Mouse (Mus musculus) liver (tissue): Measurements from ENCODE around the gene Pnldc1.
"Not testable (repeated sequence)": the region's sequence is repeated elsewhere in the genome, so short reads cannot be mapped to it uniquely, and the experiment has no call there.

Experiments
- DNase-seq: peaks from one replicate; pipeline ENCODE4 v3.0.0-alpha.2; 2020; ENCODE audit warnings: mixed read lengths

Pnldc1 gene

DNA sequence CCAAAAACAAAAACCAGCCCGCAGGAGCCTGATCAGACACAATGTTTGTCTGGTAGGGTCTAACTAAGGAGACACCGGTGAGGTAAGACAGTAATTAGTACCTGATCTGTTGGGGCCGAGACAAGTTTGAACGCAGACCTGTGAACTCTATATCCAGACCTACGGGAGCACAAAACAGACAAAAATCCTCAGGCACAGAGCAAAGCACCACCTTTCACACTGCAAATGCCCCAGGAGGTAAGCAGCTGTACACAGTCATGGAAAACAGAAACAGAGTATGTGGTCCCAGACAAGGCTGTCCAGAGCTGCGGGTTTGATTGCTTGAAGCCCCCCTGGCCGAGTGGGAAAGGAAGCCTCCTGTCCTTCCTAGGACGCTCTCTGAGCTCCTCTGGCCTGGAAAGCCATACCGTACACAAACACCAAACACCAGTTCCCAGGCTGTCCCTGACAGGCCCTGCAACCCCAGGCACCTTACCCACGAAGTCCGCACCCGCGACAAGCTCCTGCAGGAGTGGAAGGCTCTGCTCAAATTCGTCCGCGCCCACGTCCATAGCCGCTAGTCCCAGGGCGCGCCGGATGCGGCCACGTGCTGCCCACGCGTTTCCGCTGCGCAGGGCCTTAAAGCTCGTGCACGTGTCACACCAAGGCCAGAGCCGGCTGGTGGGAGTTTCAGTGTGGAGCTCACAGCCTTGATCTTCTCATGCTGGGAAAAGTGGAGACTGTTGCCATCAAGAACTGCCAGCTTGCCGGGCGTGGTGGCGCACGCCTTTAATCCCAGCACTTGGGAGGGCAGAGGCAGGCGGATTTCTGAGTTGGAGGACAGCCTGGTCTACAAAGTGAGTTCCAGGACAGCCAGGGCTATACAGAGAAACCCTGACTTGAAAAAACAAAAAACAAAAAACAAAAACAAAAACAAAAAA, at the start of gene Pnldc1:
Gene Pnldc1, minus strand, starts transcription at position 870 of the 920 bp plus-strand sequence.
- no peak for DNase-seq

DNA sequence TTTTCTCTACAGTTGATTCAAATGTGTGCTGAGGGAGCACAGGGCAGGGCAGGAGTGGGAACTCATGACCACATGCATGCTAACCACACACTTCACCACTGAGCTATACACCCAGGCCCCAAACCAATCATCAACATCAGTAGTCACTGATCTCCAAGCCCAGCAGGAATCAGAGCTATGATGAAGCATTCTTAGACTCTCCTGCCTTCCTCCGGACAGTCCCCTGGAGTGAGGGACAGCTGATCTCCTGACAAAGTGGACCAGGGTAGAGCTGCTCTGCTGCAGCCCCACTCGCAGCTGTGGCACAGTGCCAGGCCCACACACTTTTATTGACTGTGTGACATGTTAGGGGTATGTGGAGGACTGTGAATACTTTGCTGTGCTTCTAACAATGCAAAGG, 49.3 kb upstream of the Pnldc1 start:
- DNase-seq, result not testable (repeated sequence)

DNA sequence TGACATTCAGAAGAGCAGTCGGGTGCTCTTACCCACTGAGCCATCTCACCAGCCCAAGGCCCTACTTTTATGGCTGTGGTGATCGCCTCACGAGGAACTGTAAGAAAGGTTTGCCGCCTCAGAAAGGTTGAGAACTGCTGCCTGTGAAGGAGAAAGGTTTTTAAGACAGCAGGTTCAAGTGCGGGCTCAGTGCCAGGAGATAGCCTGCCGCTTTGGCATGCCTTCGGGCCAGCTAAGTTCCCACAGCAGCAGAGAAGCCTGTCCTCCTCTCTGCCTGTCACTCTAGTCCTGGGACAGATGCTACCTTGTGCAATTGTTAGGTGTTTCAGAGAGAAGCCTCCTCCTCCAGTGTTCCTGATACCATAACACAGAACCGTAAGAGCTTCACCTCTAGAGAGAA, 46.6 kb upstream of the Pnldc1 start:
- DNase-seq, result no peak

DNA sequence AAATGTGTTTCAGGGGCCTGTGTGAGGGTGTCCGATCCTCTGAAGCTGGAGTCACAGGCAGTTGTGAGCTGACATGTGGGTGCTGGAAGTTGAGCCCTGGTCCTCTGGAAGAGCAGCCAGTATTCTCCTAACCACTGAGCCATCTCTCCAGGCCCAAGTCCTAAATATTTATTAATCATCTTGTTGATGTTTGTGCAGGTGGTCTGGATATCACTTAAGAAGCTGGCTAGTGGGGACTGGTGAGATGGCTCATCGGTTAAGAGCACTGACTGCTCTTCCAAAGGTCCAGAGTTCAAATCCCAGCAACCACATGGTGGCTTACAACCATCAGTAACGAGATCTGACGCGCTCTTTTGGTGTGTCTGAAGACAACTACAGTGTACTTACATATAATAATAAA, 39.6 kb upstream of the Pnldc1 start:
- no peak for DNase-seq

DNA sequence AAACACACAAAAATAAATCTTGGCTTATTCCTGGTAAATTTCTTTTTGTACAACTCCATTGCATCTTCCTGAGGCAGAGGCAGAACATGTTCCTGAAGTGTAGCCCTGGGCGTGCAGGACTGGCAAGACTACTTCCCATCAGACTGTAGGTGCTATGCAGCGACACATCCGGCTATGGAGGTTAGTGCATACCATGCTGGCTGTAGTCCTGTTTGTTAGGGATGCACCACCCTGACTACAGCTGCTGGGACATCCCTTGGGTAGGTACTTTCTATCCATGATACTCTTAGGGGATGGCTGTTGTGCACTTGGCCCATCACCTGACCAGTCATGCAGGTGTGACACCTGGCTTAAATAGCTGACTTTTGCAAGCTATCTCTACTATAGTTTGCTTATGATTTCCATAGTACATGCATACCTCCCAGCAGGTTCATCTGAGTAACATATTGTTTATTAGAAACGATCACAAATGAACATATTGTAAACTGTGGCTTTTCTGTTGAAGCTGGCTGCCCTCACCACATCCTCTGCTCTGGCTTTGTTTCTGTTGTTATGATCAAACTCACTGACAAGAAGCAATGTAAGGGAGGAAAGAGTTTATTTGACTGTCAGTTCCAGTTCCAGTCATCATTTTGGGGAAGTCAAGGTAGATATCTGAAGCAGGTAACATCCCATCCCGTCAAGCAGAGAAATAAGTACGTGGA, 32.6 kb upstream of the Pnldc1 start:
- no peak for DNase-seq

GRCm38 (mm10) chr17:12941543-12942260, 31.7 kb upstream of the Pnldc1 start:
- DNase-seq, result no peak

DNA sequence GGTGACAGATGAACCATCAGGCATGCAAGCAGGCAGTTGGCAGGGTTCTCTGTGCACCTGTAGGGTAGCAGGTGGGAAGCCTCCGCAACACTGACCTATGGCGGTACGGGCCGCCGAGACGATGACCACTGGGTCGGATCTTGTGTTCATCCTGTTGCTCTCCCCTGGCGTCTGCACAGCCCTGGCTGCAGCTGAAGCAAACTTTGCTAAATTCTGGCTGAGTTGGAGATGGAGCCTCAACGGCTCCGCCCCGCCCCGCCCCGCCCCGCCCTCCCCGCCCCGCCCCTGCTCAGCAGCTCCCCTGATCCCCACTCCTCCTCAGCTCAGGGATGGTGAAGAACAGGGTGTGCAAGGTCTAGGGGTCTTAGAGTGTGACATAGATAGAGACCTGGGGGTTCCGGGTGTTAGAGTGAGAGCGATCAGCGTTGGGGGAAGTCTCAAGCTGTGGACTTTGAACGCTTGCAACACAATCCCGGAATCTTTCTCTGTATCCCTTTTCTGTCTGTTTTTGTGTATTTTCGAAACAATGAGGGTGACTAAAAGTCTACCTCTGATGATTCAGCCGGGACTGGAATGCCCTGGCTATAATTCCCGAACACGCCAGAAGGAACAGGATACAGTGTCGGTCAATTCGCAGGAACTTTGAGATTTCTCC, 30.2 kb upstream of the Pnldc1 start, which contains the start of gene Acat3:
Gene Acat3, minus strand, starts transcription at position 450 of the 655 bp plus-strand sequence.
- peak; percentile 59 for DNase-seq

DNA sequence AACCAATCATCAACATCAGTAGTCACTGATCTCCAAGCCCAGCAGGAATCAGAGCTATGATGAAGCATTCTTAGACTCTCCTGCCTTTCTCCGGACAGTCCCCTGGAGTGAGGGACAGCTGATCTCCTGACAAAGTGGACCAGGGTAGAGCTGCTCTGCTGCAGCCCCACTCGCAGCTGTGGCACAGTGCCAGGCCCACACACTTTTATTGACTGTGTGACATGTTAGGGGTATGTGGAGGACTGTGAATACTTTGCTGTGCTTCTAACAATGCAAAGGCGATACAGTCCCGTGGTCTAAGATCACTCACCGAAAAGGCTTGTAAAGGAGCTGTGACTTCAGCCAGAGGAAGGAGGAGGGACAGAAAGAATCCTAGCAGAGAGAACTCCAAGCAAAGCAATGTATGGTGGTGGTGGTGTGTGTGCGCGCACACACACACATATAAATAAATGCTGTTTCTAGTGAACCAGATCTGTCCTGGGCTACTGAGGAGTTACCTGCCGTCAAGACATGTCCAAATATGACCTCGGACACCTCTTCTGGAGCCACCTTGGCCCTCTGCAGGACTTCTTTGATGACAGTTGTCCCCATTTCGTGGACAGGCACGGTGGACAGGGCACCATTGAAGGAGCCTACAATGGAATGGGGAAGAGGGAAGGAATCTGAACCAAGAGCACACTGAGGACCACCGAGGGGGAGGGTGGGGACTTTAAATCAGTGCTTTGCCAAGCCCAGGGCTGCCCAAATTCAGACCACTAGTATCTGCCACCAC, 29.5 kb upstream of the Pnldc1 start:
- not testable (repeated sequence) for DNase-seq

DNA sequence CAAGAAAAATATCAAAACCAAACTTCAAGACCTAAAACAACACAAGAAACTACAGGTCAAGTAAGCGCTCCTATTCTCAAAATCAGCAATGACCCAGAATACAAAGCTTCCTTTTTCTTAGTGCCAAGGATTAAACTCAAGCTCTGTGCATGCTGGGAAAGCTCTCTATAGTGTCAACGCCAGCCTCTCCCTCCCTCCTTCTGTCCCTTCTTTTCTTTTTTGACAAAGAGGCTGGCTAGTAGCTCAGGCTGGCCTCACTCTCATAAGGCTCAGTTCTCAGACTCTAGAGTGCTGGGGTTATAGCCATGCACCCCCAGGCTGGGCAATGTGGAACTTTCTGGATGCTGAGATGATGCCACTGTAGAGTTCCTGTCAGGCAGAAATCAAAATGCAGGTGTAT, 28.0 kb upstream of the Pnldc1 start:
- no peak for DNase-seq

- no peak for DNase-seq
Observed at GRCm38 (mm10) chr17:12937412-12937970, 27.5 kb upstream of the Pnldc1 start.

DNA sequence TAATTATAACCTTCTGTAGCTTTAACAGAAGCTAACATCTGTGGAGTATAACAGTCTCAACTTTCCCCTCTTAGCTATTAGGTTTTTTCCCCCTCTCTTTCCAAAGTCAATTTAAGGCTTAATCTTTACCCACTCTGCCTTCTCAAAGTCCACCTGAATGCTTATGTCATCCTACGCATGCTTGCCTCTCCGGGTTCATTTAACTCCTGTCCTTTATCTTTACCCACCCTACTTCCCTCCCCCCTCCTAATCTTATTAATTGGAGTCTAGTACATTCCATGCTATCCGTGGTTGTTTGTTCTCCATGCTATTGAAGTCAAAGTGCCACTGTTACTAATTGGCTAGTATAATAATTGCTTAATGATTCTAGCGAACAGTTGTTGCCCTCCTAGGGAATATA, 25.7 kb upstream of the Pnldc1 start:
- DNase-seq, result no peak

DNA sequence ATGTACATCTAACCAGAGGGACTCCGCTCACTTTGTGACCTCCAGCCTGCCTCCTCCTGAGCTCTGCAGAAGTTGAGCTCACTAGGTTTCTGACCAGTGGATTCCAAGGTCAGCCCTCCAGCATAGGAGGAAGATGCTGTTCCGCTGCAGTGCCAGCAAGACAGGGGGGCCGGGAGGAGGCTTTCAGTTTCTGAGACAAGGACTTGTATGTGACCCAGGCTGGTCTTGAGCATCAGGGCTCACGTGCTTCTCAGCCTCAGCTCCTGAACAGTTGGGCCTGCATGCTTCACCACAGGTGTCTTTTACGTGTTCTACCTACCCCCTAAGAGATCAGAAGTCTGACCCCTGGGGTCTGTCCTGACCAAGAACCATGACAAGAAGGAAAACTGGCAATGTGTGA, 21.5 kb upstream of the Pnldc1 start:
- not testable (repeated sequence) for DNase-seq

GRCm38 (mm10) chr17:12925703-12926180, 15.7 kb upstream of the Pnldc1 start:
- DNase-seq, result no peak

- no peak for DNase-seq
Observed at GRCm38 (mm10) chr17:12925001-12925400, 15.0 kb upstream of the Pnldc1 start.

- no peak for DNase-seq
Observed at GRCm38 (mm10) chr17:12921073-12921472, 11.0 kb upstream of the Pnldc1 start.

GRCm38 (mm10) chr17:12916588-12917380, 6.8 kb upstream of the Pnldc1 start:
- DNase-seq, result peak; percentile 82

DNA sequence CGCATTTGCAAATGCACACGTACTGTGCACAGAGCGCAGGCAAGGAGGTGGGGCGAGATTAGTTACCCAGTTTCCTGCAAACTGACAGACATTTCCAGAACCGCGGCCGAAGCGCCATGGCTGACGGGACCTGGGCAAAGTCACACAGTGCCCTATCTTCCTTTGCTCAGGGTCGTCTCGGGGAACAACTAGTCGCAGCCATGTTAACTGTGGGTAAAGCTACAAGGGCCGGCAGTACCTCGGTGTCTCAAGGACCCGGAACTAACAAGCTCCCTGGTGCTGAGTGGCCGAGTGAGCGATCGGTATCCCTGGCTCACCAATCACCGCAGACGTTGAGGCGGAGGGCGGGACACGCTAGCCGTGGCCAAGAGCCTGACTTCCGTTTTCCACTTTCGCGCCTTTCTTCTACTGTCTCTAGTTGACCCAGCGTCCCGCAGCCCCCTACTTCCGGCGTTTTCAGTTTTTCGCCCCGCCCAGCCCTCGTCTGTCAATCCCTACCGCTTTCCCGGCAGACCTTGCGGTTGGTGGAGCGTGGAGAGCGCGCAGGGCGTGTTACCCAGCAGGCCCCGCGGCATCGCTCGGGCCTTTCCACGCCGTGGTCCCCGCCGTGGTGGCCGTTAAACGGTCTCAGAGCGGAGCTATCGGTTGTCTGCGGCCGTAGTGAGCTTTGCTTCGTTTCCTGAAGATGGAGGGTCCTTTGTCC, 6.0 kb upstream of the Pnldc1 start, which contains the start of gene Mrpl18:
Gene Mrpl18, minus strand, starts transcription at position 465 of the 703 bp plus-strand sequence.
- peak; percentile 98 for DNase-seq

DNA sequence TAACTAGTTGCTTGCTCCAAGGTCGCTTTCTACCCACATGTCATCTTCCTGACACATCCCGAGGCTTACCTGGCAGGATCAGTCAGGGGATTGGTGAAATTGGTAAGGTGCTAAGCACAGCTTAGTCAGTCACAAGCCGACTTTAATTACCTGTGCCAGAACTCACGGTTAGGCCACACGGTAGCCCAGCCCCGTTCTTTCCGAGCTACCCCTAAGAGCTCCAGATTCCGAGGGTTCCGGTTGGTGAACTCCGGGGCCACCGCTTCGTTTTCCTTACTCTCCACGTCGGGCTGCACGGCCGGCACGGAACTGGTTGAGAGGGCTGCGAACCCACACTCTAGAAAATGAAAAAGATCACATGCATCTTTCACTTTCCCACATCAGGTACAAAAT, 5.5 kb upstream of the Pnldc1 start, which contains the start of gene Tcp1:
Gene Tcp1, plus strand, starts transcription at position 214 of the 393 bp plus-strand sequence.
- no peak for DNase-seq

DNA sequence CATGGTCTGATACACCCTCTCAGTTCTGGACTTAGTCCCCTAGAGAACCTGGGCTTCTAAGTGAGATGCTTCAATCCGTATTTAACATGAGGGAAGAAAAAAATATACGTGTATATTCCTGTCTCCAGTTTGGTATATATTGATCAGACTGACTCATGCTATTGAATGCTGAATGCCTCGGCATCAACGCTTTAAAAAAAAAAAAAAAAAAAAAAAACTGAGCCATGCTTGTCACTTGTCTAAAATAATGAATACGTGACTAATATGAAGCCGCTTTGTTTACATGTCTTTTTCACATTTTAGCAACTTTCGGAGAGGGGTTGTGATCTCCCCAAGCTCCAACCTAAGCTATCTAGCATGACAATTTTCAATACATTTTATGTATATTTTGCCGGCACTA, 361 bp upstream of the Pnldc1 start:
- DNase-seq, result no peak

- no peak for DNase-seq
Observed at GRCm38 (mm10) chr17:12906436-12906835, 3.6 kb downstream of the Pnldc1 start.
